Mouse (Mus musculus) left cerebral cortex, adult 18-20 months (tissue): ENCODE measurements at regions not wholly inside any gene's neighbourhood (a gene's known extent, or its start where the extent isn't known, plus 50 kb on each side); places are given as distances from the start of the nearest gene placed in this dataset.
A peak's percentile ranks its signal among the peaks of the same experiment; 100 is the strongest.
"Not testable (repeated sequence)": the region's sequence is repeated elsewhere in the genome, so short reads cannot be mapped to it uniquely, and the experiment has no call there.

ENCODE experiments used
- DNase-seq, 2 experiments: peaks; one replicate each; pipeline ENCODE4 v3.0.0; 2021 to 2022; ENCODE audit warnings: low spot score in 2 of 2, mixed read lengths in 1 of 2

GRCm38 (mm10) chr1:102062268-102062667, 2289.7 kb downstream of the Cntnap5b start:
- DNase-seq: no peak

- no peak for DNase-seq
These were observed 2333.1 kb downstream of the Cntnap5b start for GRCm38 (mm10) chr1:102105658-102106057.

GRCm38 (mm10) chr1:102139021-102139420, 2366.5 kb downstream of the Cntnap5b start:
- peak in 1 of 2 experiments; percentile 8 for DNase-seq

GRCm38 (mm10) chr1:102146368-102146767, 2373.8 kb downstream of the Cntnap5b start:
- peak in 1 of 2 experiments; percentile 5 for DNase-seq

GRCm38 (mm10) chr1:102166649-102167048, 2394.1 kb downstream of the Cntnap5b start:
- no peak for DNase-seq

GRCm38 (mm10) chr1:102170566-102171286, 2398.2 kb downstream of the Cntnap5b start:
- DNase-seq: no peak

- DNase-seq: no peak
These were observed 2413.4 kb downstream of the Cntnap5b start for GRCm38 (mm10) chr1:102185925-102186324.

GRCm38 (mm10) chr1:102235473-102235872, 2462.9 kb downstream of the Cntnap5b start:
- DNase-seq: peak; percentile 1 to 6

GRCm38 (mm10) chr1:102263126-102263860, 2490.7 kb downstream of the Cntnap5b start:
- DNase-seq: not testable (repeated sequence)

GRCm38 (mm10) chr1:102264457-102264856, 2491.9 kb downstream of the Cntnap5b start:
- not testable (repeated sequence) for DNase-seq

- no peak for DNase-seq
These were observed 2493.9 kb upstream of the Cdh20 start for GRCm38 (mm10) chr1:102274456-102274855.

GRCm38 (mm10) chr1:102288288-102288687, 2480.0 kb upstream of the Cdh20 start:
- DNase-seq: no peak

- DNase-seq: no peak
These were observed 2464.8 kb upstream of the Cdh20 start for GRCm38 (mm10) chr1:102303526-102303925.

- DNase-seq: no peak
These were observed 2415.2 kb upstream of the Cdh20 start for GRCm38 (mm10) chr1:102353136-102353535.

- DNase-seq: not testable (repeated sequence)
These were observed 2410.4 kb upstream of the Cdh20 start for GRCm38 (mm10) chr1:102357911-102358310.

GRCm38 (mm10) chr1:102378613-102379012, 2389.7 kb upstream of the Cdh20 start:
- DNase-seq: peak; percentile 1 to 12
